Mouse (Mus musculus) C2C12 (cell line): ENCODE measurements around the gene Plin5. TPM values are rescaled to one million over a fixed set of nuclear protein-coding genes. Genes with fewer than 3 reads are reported as not detected.

Experiments
- H3K27me3 ChIP-seq: one replicate; pipeline ENCODE4 v1.6.1; 2011; ENCODE audit not compliant: control insufficient read depth, insufficient read depth, insufficient read length
- H3K36me3 ChIP-seq: one replicate; pipeline ENCODE4 v1.6.1; 2011; ENCODE audit not compliant: control insufficient read depth, insufficient read depth
- H3K4me3 ChIP-seq: one replicate; pipeline ENCODE4 v1.5.1; 2011; ENCODE audit warnings: mild to moderate bottlenecking, control low read depth; ENCODE audit not compliant: poor library complexity, insufficient read depth, severe bottlenecking
- H3K79me2 ChIP-seq: one replicate; pipeline ENCODE4 v1.6.1; 2011; ENCODE audit not compliant: control insufficient read depth, insufficient read depth
- H3K79me3 ChIP-seq: one replicate; pipeline ENCODE4 v1.6.1; 2011; ENCODE audit warnings: low read depth, control low read depth
- H3ac ChIP-seq: one replicate; pipeline ENCODE3; 2011; ENCODE audit warnings: low read depth; ENCODE audit not compliant: control insufficient read depth, insufficient read length
- CEBPB ChIP-seq: IDR thresholded peaks from one replicate; pipeline ENCODE4 v1.6.1; 2011; ENCODE audit warnings: low read depth, mild to moderate bottlenecking, control low read depth, moderate library complexity
- CTCF ChIP-seq: IDR thresholded peaks from one replicate; pipeline ENCODE4 v1.5.1; 2011; ENCODE audit not compliant: control insufficient read depth, insufficient read depth, insufficient read length
- FOSL1 ChIP-seq: IDR thresholded peaks from one replicate; pipeline ENCODE4 v1.8.0; 2011; ENCODE audit warnings: mild to moderate bottlenecking, low read length; ENCODE audit not compliant: poor library complexity, insufficient read depth, severe bottlenecking
- MAX ChIP-seq: IDR thresholded peaks from one replicate; pipeline ENCODE4 v1.6.1; 2011; ENCODE audit warnings: mild to moderate bottlenecking, control low read depth
- MYOD1 ChIP-seq: IDR thresholded peaks from one replicate; pipeline ENCODE4 v1.6.1; 2011; ENCODE audit warnings: low read depth; ENCODE audit not compliant: control insufficient read depth, insufficient read length
- MYOG ChIP-seq: IDR thresholded peaks from one replicate; pipeline ENCODE4 v1.6.1; 2011; ENCODE audit not compliant: control insufficient read depth, insufficient read length; ENCODE audit errors: extremely low read depth
- USF1 ChIP-seq: IDR thresholded peaks from one replicate; pipeline ENCODE4 v1.6.1; 2011; ENCODE audit warnings: low read depth, mild to moderate bottlenecking, control low read depth, moderate library complexity
- polyA plus RNA-seq: library from polyadenylated mRNA; unstranded; fragments of >200 nt; fragmentation: generic; extraction: Trizol; gene quantifications from one replicate; pipeline ENCODE4 v1.2.1, GENCODE M21; 2012; ENCODE audit warnings: missing spikeins

The Plin5 gene
- polyA plus RNA-seq, 1 experiment: 0.08 TPM

- Histone ChIP-seq H3K27me3 (peaks cover 5% of the 10 kb centered on the region), H3K79me3 (no peaks in the 10 kb centered on the region), H3K4me3 (no peak overlapping the region), H3K79me2 (no peaks in the 10 kb centered on the region), H3ac (no peak overlapping the region), H3K36me3 (no peaks in the 10 kb centered on the region)
- TF ChIP-seq FOSL1 (no peak), USF1 (no peak), MAX (no peak), MYOG (no peak), CEBPB (no peak), CTCF (no peak), MYOD1 (no peak)
These were observed 4.7 kb downstream of the Plin5 start for GRCm38 (mm10) chr17:56112743-56113142.

- H3K4me3 ChIP-seq: no peak overlapping the region
- no peaks in the 10 kb centered on the region for H3K79me3 ChIP-seq
- no peak overlapping the region for H3ac ChIP-seq
- no peaks in the 10 kb centered on the region for H3K36me3 ChIP-seq
- H3K79me2 ChIP-seq: no peaks in the 10 kb centered on the region
- no peak for TF ChIP-seq MYOG
- no peak for TF ChIP-seq MAX
- TF ChIP-seq CTCF: peak; percentile 73
- TF ChIP-seq MYOD1: no peak
- no peak for TF ChIP-seq FOSL1
- no peak for TF ChIP-seq CEBPB
- TF ChIP-seq USF1: peak; percentile 72
- peaks cover 5% of the 10 kb centered on the region for H3K27me3 ChIP-seq
These were observed 5.5 kb downstream of the Plin5 start for GRCm38 (mm10) chr17:56111864-56112263.

GRCm38 (mm10) chr17:56111021-56111420 is 6.4 kb downstream of the Plin5 start:
- TF ChIP-seq MYOG (no peak), MAX (no peak), MYOD1 (no peak), CEBPB (no peak), USF1 (no peak), CTCF (no peak), FOSL1 (no peak)
- Histone ChIP-seq H3K79me3 (no peaks in the 10 kb centered on the region), H3K79me2 (no peaks in the 10 kb centered on the region), H3K4me3 (no peak overlapping the region), H3ac (no peak overlapping the region), H3K27me3 (no peaks in the 10 kb centered on the region), H3K36me3 (no peaks in the 10 kb centered on the region)

DNA sequence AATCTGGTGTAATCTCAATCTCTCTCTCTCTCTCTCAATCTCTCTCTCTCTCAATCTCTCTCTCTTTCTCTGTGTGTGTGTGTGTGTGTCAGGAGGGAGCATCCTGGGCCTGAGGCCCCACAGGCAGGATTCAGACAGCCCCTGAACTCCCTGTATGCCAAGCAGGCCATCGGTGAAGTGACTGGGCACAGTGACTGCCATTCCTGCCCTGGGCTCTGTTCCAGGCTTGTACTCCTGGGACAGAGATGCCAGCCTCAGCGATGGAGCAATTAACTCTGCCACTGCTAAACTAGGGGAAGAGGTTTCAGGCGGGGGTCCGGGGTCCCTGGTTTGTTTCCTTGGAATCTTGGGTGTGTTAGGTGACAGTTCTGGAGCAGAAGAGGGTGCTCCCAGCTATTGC is 6.8 kb downstream of the Plin5 start:
- no peaks in the 10 kb centered on the region for H3K79me3 ChIP-seq
- H3K79me2 ChIP-seq: no peaks in the 10 kb centered on the region
- H3K27me3 ChIP-seq: no peaks in the 10 kb centered on the region
- no peak overlapping the region for H3K4me3 ChIP-seq
- H3ac ChIP-seq: no peak overlapping the region
- no peaks in the 10 kb centered on the region for H3K36me3 ChIP-seq
- no peak for TF ChIP-seq CEBPB
- TF ChIP-seq CTCF: no peak
- TF ChIP-seq MYOG: no peak
- TF ChIP-seq MYOD1: no peak
- TF ChIP-seq FOSL1: no peak
- no peak for TF ChIP-seq USF1
- TF ChIP-seq MAX: no peak

DNA sequence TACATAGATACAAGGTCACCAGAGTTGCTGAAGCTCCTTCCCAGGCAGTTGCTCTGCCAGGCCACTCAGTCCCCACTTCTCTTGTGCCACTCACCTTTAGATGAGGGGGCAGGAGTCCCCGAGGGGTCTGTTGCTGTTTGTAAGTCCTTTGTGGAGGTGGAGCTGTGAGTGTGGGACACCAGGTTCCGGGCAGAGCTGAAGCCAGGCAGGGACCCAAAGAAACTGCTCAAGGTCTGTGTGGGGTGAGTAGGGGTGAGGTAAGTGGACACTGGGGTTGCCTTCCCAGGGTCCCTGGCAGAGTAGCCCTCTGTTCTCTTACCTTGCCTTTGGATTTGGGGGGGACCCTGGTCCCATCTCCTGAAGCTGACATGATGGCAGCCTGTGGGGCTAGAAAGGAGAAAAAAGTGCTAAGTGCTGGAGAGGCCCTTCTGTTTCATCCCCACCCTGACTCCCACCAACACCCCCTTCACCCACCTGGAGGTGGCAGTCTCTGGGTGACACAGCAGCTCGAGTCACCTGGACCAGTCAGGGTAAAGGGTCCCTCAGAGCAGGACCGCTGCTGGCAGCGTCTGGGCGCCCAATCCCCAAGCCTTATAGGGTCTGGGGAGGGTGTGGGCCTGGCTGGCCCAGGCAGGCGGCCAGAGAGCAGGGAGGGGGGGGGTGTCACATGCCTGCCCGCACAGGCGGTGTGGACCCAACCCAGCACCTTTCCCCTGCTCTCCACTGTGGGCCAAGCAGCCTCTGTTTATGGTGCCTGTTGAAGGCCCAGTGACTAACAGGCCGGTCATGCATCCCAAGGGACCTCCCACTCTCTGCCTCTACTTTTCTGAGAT is 8.0 kb downstream of the Plin5 start, which contains the start of gene Plin4:
Gene Plin4, minus strand, starts transcription at position 585 of the 833 bp plus-strand sequence.
- Histone ChIP-seq H3K27me3 (no peaks in the 10 kb centered on the region), H3K4me3 (peak within 1 kb of the TSS; percentile 23), H3K79me3 (no peaks in the 10 kb centered on the region), H3K79me2 (no peaks in the 10 kb centered on the region), H3ac (peak within 1 kb of the TSS; percentile 34), H3K36me3 (no peaks in the 10 kb centered on the region)
- TF ChIP-seq CEBPB (no peak), MAX (no peak), FOSL1 (peak; percentile 69), MYOG (no peak), CTCF (no peak), USF1 (no peak)
